ENCODE assay signal across 8 mouse cellular contexts in genomic region chr10:69594186-69595131, GRCm38 (mm10).
DNase-seq lines count a peak whose midpoint lies in the region; ATAC-seq and TF ChIP-seq lines count a peak whose summit lies in the region.

No protein-coding gene starts in this region.

- peak; percentile 82 for ATAC-seq in heart, embryonic 15.5 days (replicated peaks; ENCODE audit: insufficient number of reproducible peaks, insufficient read depth, low FRiP score, low read depth)

- H3K36me3 ChIP-seq in heart, embryonic 15.5 days = 0 out of 2 replicates have a peak, but pooled peaks cover 3% of the 10 kb centered on the region

- H3K9ac ChIP-seq in heart, embryonic 15.5 days = no peak overlapping the region

- no peaks in the 10 kb centered on the region for H3K27me3 ChIP-seq in heart, embryonic 15.5 days

- no peak overlapping the region for H3K4me3 ChIP-seq in lung, adult 2 months (replicated peaks; ENCODE audit: extremely low read depth, low read depth, low read length)
- peak overlapping the region; percentile 32 for H3K4me3 ChIP-seq in heart, embryonic 15.5 days

- no peak for TF ChIP-seq CTCF in lung, adult 2 months (IDR thresholded peaks at IDR 0.05; ENCODE audit: insufficient read depth, low read length)

- peaks cover 2% of the 10 kb centered on the region; the same call in 1 of the 2 replicates for H3K4me1 ChIP-seq in lung, adult 2 months (ENCODE audit: control insufficient read depth, insufficient read depth, low read length)
- H3K4me1 ChIP-seq in heart, embryonic 15.5 days (replicated peaks) = peaks cover 25% of the 10 kb centered on the region

- peak overlapping the region; percentile 58 for H3K4me2 ChIP-seq in heart, embryonic 15.5 days

- H3K9me3 ChIP-seq in heart, embryonic 15.5 days (replicated peaks) = no peaks in the 10 kb centered on the region

- no peak for TF ChIP-seq POLR2A in lung, adult 2 months (IDR thresholded peaks at IDR 0.05; ENCODE audit: borderline replicate concordance, extremely low read depth, low read depth, low read length)

- DNase-seq in lung, adult 18-20 months = peak; percentile 13 to 16
- DNase-seq in lung, adult 2 months = no peak
- DNase-seq in embryo, embryonic 11 days = peak; percentile 57
- peak; percentile 73 for DNase-seq in kidney, postnatal 14 days
- DNase-seq in lung, postnatal 25 days (ENCODE audit: low spot score) = peak; percentile 23
- DNase-seq in skeletal muscle tissue, adult 2 months (ENCODE audit: low read depth, low spot score) = peak; percentile 89
- no peak for DNase-seq in spleen, adult 12 weeks (ENCODE audit: low spot score)

- H3K27ac ChIP-seq in heart, embryonic 15.5 days = peak overlapping the region; percentile 73

- 35% methylated on average over 15 of the region's 15 CpGs for WGBS in lung, adult 2 months
- WGBS in heart, embryonic 15.5 days = 28% methylated on average over 15 of the region's 15 CpGs

Comparison
In these comparisons a context has a peak if more than half of its experiments do, and no peak if none do; other contexts are left out.
1. DNase-seq: peak in lung, adult 18-20 months (2 of 2), embryo, embryonic 11 days (single experiment), kidney, postnatal 14 days (single experiment), lung, postnatal 25 days (single experiment) and skeletal muscle tissue, adult 2 months (single experiment); none in lung, adult 2 months (single experiment) and spleen, adult 12 weeks (single experiment).